Mouse (Mus musculus) embryo, embryonic 10.5 days (tissue): ENCODE data around the gene Kcnd3.

Experiments used
- DNase-seq: peaks from one replicate; pipeline ENCODE4 v3.0.0-alpha.2; 2015; ENCODE audit warnings: low spot score

The Kcnd3 gene

DNA sequence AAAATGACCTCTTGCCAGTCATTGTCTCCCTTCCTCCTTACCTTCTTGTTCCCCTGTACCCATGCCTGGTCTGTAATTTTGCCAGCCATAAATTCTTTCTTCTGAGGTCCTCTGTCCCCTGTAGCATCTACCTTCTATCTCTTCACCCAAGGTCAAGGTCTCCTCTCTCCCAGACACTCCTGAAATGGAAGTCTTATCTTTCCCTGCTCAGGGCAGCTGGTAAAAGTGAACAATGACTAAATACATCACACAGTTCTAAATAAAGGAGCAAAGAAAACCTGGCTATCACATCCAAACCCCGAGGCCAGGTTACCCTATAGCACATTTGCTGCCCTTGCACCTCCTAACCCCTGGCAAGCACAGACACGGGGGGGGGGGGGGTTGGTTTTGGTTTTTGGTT lies 208.4 kb downstream of the Kcnd3 start:
- DNase-seq, result no peak

DNA sequence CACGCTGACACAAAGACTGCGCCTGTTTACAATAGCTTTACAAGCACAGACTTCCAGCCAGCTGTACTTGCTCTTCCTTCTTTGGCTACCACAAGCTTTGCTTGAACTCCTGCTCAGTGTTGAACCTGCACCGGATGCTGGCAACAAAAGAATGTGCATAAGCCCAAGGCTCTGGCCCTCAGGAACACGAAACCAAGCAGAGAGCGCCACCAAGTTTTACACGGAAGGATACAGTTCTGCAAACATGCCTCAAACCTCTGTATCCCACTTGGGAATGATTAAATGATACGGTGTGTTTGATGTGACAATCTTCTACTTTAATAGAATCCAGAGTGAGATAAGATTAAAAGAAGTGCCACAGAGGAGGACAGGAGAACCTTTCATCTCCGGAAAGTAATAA lies 210.9 kb downstream of the Kcnd3 start:
- no peak for DNase-seq

DNA sequence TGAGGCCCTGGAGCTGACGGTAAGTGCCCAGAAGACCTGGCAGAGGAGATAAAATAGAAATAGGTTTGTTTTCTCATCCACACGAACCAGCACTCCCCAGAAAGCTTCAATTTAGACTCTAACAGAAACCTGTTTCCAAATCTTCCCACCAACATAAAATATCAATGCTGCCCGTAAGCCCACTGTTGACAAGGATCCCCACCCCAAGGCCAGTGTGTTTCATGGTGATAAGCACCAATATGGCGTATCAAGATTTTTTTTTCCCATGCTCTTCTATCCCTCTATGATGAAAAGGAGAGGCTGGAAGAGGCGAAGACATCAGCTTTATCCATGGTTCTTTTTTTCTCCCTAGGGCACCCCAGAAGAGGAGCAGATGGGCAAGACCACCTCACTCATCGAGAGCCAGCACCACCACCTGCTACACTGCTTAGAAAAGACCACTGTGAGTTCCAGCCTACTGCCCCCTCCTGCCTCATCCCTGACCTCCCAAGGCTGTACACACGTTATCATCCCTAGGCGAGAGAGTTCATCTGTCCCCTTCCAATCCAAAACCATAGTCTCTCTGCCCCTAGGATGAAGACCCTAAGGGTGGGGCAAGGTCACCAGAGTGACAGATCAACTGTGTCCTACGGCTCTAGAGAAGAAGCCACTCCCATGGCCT lies 213.1 kb downstream of the Kcnd3 start:
- no peak for DNase-seq

DNA sequence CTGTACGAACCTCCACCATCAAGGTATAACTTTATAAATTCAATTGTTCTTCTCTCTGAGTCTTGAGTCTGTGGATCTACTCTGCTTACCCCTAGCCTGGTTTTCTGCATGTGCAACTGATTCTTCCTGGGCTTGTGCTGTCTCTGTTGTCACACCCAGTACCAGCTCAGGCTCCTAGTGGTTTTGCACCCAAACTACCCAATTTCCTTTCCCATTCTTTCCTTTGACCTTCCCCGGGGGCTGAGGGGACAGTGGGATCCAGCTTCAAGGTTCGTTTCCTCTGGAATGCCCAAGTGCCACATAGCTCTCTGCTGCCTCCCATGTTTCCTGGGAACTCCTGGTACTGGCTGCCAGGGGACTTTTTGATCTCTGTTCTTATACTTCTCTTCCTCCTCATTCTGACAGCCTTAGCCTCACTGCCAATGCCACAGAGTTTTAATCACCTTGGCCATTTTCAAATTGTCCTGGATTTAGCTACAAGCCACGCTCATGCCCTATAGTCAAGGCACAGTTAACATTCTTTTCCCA lies 214.9 kb downstream of the Kcnd3 start:
- DNase-seq, result no peak

DNA sequence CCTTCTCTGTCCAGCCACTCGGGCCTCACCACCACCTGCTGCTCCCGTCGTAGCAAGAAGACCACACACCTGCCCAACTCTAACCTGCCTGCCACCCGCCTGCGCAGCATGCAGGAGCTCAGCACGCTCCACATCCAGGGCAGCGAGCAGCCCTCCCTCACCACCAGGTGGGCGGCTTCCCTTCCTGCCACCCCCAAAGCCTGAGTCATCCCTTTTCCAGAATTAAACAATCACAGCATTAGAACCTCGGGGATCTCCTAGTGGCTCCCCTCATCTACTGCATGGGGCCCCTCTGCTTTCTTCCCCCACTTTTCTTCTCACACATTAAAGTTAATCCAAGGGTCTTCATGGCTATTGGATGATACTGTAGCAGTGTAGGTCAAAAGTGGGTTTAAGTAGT lies 216.0 kb downstream of the Kcnd3 start:
- no peak for DNase-seq

DNA sequence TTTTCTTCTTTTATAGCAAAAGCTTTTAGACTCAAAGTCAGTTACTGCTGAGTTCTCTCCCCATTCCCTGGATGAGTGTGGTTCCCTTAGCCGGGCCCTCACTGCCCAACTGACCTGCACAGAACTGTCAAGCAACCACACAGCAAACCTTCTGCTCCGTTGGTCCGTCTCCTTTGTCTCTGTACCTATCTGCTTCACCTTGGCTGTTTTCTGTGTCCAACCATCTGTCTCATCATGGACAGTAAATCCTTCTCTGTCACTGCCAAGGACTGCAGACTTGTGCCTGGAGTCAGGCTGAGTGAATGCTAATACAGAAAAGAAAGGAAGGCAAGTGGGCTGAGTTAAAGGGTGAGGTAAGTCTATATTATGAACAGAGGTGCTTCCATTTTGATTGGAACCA lies 217.6 kb downstream of the Kcnd3 start:
- DNase-seq, result no peak

DNA sequence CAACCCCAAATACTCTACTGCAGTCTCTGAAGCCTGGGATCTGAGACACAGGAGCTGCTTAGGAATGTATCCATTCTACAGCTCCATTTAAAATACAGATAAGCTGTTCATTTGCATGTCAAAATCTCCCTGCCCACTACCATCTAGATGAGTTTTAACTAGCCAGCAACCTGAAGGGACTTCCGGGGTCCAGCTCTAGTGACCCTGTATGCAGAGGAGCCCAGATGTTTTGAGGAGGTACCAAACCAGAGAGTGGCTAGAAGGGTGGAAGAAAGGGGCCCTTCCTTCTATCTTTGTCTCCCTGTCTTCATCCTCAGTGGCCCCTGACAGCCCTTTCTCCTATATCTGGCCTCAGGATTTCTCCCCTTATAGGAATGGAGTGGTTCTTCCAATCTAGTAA lies 218.7 kb downstream of the Kcnd3 start:
- DNase-seq, result no peak

DNA sequence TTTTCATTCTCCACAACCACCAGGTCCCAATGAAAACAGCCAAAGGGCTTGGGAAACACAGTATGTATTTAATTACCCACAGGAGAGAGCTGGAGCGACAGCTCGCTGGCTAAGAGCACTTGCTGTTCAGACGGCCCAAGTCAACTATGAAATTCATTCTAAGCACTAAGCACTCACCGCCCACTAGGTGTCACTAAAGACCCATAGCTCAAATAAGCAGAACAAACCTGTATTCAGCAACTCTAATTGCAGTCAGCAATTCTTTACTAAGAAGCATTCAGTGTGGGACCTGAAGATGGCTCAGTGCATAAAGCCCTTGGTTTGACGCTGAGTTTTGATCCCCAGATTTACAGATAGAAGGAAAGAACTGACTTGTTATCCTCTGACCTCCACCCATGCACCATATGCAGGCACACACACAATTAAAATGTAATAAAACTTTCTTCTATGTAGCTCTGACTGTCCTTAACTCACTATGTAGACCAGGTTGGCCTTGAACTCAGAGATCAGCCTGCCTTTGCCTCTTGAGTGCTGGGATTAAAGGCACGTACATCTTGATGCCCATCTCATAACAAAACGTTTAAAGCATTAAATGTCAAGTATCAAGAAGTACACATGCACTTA lies 222.6 kb downstream of the Kcnd3 start:
- peak; percentile 92 for DNase-seq

DNA sequence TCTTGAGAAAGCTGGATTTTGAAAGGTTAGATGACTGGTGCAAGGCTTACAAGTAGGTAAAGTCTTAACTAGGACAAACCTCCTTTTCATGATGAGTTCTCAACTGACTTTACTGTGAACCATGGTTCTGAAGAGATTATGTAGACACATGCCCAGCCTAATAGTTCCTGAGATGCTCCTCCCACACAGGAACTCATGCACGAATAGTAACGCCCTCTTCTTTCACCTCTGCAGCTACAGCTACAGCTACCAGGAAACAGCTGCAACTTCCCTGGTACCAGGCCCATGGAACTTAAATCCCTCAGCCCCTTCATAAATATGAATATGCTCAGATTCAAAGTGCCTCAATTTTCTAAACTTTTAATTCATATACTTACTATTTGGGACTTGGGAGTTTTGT lies 223.8 kb downstream of the Kcnd3 start:
- DNase-seq, result no peak

DNA sequence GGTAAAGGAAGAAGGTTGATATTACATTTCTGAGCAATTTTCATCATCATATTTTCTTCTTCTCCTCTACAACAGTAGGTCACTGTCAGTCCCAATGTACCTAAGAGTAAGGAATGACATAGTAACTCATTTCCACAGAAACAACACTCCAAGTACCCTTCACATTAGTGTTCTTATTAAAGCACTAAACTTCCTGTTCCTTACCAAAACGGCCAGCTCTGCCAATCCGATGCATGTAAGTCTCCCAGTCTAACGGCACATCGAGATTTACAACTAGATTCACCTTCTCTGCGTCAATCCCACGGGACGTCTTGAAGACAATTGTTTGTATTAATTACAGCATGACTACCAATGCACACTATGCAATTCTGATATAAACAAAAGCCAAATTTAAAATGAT lies 228.2 kb downstream of the Kcnd3 start:
- DNase-seq, result no peak

DNA sequence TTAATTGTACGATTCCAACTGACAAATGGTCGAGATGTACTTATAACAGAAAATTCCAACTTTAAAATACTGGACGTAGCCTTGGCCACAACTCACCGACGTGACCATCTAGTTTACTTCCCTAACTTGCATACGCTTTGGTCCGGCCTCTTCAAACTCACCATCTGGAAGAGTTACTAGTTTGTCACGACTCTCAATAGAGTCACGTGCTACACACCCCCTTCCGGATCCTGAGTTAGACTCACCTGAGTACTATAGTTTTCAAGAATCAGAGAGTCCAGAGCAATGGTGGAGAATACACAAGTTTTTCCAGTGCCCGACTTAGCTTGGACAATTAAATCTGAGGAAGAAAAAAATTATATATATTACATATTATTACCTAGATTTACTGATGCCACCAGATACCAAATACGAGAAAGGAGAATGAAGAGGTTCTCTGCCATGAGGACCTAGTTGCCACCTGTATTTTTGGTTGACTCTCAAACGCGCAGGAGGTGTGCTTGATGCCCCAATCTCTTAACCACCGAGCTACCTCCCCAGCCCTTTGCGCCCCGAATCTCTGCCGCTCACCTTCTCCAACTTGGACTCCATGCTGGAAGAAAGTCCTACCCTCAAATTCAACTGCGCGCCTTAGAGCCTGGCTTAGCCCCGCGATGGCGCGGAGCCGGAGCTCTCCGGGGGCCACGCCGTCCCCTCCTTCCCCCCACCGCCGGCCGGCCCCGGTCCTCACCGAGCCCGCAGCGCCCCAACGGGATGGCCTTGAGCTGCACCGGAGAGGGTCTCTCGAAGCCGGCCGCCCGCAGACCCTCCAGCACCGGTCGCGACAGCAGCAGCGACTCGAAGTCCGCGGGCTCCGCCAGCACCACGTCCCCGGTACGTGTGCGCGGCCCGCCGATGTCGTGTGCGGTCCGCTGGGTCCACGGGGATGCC lies 234.5 kb downstream of the Kcnd3 start:
- peak; percentile 36 for DNase-seq

DNA sequence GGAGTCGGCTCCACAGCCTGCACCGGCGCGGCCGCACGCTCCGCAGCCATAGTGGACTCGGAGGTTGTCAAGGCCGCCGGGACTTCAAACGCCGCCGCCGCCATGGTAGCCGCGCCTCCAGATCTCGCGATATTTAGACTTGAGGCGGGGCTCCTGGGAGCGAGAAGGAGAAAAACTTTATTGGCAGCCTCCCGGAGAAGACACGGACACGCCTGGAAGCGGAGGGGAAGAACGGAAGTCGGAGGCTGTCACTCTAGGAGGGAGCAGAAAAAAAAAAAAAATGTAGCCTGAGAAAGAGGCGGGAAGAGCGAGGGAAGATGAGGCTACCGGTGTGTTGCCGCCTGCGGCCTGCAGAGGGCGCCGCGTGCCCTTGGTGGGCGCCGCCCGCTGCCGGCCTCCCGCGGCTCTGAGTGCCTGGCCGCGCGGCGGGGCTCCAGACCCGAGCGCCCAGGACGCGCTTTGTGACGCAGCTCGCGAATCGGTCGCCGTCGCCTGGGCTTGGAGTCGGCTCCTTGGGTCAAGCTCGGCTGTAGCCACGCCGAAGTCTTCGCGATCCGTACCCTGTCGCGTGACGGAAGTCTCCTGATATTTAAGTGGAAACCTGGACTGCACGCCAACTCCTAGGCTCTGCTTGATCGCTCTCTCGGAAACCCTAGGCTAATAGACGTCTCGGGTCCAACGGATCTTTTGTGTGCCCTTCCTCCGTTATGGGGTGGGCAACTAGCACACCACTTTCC lies 235.4 kb downstream of the Kcnd3 start, which contains the start of gene Ddx20:
Ddx20 (minus strand) TSS at position 251 of the 737 bp plus-strand sequence.
- DNase-seq, result peak; percentile 99

DNA sequence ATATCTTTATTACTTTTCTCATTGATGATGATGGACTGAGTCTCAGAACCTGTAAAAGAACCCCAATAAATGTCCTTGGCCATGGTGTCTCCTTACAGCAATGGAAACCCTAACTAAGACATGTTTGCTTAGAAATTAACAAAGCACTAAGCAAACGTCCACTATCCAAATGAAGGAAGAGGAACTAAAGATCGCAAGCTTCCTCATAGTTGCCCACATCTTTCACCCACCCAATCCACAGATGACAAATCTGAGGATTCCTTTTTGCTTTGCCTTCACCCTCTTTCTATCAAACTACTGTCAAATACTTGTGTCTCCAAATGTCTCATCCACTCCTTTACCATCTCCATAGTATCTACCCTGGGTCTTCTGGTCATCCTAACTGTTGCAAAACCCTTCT lies 236.4 kb downstream of the Kcnd3 start:
- no peak for DNase-seq

DNA sequence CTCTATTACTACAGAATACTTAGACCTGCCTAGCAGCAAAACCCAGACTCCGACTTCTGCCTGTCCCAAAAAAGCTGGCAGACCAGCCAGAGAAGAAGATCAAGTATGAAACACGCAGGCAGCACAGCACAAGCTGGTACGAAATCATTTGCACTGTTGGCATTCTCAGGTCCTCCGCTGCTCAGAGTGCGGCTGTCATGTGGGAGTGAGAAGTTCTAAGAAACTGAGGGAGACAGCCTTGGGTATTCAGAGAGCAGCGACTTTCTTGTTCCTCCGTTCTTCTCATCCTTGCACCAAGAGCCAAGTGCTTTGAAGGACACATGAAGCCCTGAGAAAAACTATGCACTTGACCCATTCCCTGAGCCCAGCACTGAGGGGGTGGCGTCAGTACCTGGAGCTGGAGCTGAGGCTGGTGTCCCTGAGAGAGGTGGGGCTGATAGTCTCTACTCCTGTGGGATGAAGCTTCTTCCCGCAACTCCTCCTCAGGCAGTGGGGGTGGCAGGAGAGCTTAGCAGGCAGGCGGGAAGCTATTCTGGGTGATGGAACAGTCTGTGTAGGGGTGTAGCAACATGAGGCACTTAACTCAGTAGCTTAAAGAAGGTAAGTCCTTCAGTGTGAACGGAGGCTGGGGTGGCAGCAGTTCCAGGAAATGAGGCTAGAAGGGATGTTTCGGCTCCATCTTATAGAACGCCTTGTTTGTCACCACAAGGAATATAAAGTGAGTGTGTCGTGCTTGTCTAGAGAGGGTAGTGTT lies 241.4 kb downstream of the Kcnd3 start:
- no peak for DNase-seq

DNA sequence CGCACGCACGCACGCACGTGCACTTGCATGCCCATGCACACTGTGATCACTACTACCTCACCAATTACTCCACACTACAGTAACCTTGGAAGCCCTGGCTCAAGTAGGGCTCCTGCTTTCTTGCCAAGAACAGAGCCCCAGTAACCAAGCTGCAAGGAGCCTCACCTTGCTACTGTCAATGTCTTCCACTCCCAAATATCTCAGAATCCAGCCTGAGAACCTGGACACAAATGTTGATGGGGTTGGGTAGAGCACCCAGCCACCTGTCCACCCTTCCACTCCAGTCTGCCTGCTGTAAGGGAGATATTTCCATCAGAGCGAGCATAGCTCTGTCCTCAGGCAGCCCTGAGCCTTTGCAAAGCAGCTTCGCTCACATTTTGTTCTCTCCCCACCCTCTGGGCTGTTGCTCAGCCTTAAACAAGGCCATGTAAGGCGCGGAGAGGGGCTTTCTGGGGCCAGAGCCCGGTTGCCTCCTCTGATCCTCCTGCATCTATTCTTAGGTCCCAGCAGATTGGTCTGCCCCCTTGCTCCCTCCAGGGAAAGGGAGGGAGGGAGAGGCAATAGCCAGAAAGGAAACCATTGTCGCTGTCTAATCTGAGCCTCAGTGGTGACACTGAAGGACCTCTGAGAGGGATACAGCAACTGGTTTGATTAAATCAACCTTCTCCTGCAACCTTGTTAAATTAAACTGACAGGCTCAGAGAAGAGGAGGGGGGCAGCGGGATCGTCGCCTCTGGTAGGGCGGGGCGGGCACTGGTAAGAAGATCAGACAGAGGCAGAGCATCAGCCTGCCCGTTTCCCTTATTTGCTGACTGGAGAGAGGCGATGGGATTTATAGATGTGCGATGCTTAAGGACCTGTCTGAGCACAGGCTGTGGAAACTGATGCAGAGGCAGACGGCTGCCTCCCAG lies 243.6 kb downstream of the Kcnd3 start:
- peak; percentile 55 for DNase-seq

DNA sequence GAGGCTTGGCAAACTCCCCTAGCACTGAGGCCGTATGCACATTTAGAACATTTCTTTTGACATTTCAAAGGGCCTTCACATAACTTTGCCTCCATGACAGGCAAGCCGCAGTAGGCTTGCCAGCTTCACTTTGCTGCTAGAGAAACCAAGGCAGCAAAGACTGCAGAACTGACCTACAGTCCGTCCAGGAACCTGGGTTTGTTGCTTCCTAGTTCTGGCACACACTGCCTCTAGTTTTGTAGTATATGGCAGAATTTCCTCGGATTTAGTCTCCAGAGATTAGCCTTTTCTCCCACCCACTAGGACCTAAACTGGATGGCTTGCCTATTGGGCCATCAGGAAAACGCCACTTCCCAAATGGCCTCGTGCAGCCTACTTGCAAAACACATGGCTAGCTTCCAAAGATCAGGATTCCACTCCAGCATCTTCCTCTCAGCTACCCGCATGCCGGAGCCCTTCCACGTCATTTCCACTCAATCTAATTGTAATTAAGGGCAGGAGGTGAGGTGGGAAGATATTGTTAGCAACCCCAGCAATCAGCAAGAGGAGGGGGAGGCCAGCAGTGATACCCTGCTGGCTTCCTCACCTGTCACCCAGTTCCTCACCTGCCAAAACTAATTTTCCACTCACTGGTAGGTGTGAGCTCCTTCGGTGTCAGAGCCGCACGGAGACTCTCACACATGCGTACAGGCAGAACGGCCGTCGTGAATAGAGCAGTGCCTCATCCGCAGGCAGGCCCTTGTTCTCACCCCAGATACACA lies 244.4 kb downstream of the Kcnd3 start:
- DNase-seq, result no peak

DNA sequence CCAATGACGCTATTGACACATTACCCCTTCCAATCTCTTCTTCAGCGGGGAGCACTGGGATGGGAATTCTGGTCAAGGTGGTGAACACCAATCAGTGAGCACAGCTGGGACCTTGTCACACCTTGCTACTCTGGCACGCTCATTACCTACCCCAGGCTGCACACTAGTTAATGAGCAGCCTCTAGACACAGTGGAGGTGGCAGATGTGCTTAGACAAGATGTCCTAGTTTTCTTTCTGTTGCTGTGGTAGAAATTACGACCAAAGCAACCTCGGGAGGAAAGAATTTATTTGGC lies 245.0 kb downstream of the Kcnd3 start:
- DNase-seq, result no peak

DNA sequence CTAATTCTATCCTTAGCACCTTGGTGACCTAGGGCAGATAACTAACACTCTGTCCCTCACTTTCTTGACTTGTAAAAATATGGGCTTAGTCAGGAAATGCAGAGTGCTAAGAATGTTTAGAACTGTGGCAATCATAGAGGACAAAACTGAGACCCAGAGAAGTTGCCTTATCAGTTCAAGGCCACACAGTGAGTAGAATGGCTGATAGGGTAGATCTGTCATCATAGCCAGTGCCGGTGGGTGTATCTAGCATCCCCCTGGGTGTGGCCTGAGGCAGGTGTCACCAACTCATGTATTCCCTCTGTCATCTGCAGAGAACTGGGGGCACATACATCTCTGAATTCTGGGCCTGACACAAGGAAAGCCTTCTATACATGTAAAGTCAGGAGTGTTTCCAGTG lies 246.2 kb downstream of the Kcnd3 start:
- DNase-seq, result no peak

DNA sequence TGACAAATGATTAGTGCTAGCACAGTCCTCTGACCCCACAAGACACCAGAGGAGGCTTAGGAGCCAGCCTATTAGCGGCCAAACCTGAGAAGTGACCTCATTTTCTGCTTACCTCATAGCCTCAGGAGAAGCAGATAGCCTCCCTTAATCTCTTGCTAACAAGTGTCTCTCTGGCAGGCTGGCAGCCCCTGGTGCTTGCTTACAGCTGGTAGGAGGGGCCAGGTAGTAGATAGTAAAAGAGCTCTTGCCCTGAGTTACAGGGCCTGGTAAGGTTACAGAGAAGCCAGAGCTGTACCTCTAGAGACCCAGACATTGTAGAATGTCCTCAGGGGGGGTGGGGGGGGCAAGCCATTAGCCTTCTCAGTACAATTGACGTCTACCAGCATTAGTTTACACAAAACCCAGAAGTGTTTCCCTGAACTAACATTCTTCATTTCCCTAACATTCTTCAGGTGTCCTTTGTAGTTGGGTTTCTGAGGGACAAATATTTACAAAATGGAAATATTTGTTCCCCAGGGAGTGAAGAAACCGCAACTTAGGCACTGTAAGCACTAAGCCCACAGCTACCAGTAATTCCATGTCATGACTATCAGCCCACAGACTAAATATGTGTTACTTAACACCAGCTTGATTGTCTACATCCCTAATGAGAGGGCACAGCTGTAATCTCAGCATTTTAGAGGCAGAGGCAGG lies 247.3 kb downstream of the Kcnd3 start:
- DNase-seq, result no peak
